Mouse (Mus musculus) liver, adult 2 months (tissue): ENCODE measurements around the gene Grhl1.

Experiments
- CTCF ChIP-seq: fragments of 200-500 bp; IDR thresholded peaks from 2 replicates; pipeline ENCODE4 v1.5.1; 2011; ENCODE audit warnings: low read depth, low read length, control low read depth
- POLR2A ChIP-seq: fragments of 200-500 bp; IDR thresholded peaks from 2 replicates; pipeline ENCODE4 v1.6.1; 2011; ENCODE audit warnings: low read length, control low read depth; ENCODE audit not compliant: insufficient read depth; ENCODE audit errors: extremely low read depth

- TF ChIP-seq CTCF (no peak), POLR2A (no peak)
Measured at GRCm38 (mm10) chr12:24573275-24573580, 1.1 kb downstream of the Grhl1 start.
